Mouse (Mus musculus): ENCODE measurements at regions not wholly inside any gene's neighbourhood (a gene's known extent, or its start where the extent isn't known, plus 50 kb on each side); places are given as distances from the start of the nearest gene placed in this dataset.
A peak's percentile ranks its signal among the peaks of the same experiment; 100 is the strongest.

GRCm38 (mm10) chr12:77991627-77992026, 202.4 kb upstream of the Gm6657 start:
- DNase-seq = no peak

- no peak for DNase-seq
Observed at GRCm38 (mm10) chr12:77994176-77994575, 199.9 kb upstream of the Gm6657 start.

- DNase-seq = no peak
Observed at GRCm38 (mm10) chr12:77997916-77998315, 196.1 kb upstream of the Gm6657 start.

GRCm38 (mm10) chr12:78000401-78000800, 193.6 kb upstream of the Gm6657 start:
- no peak for DNase-seq

- DNase-seq = no peak
Observed at GRCm38 (mm10) chr12:78001846-78002245, 192.2 kb upstream of the Gm6657 start.

GRCm38 (mm10) chr12:78033766-78034165, 160.3 kb upstream of the Gm6657 start:
- DNase-seq = no peak

GRCm38 (mm10) chr12:78046582-78046981, 147.5 kb upstream of the Gm6657 start:
- no peak for DNase-seq

- peak in 1 of 2 experiments; percentile 39 for DNase-seq
Observed at GRCm38 (mm10) chr12:78055956-78056355, 138.1 kb upstream of the Gm6657 start.

GRCm38 (mm10) chr12:78057166-78057565, 136.9 kb upstream of the Gm6657 start:
- DNase-seq = no peak

GRCm38 (mm10) chr12:78059965-78060364, 134.1 kb upstream of the Gm6657 start:
- no peak for DNase-seq

GRCm38 (mm10) chr12:78066024-78066423, 128.0 kb upstream of the Gm6657 start:
- DNase-seq = no peak

GRCm38 (mm10) chr12:78072935-78073334, 121.1 kb upstream of the Gm6657 start:
- no peak for DNase-seq

GRCm38 (mm10) chr12:78074290-78074802, 119.7 kb upstream of the Gm6657 start:
- DNase-seq = no peak

- DNase-seq = no peak
Observed at GRCm38 (mm10) chr12:78077285-78077684, 116.8 kb upstream of the Gm6657 start.

- DNase-seq = no peak
Observed at GRCm38 (mm10) chr12:78082163-78082562, 111.9 kb upstream of the Gm6657 start.

- DNase-seq = no peak
Observed at GRCm38 (mm10) chr12:78086016-78086415, 108.0 kb upstream of the Gm6657 start.

GRCm38 (mm10) chr12:78087921-78088320, 106.1 kb upstream of the Gm6657 start:
- no peak for DNase-seq

- DNase-seq = no peak
Observed at GRCm38 (mm10) chr12:78094471-78094870, 99.6 kb upstream of the Gm6657 start.

- DNase-seq = no peak
Observed at GRCm38 (mm10) chr12:78095352-78095751, 98.7 kb upstream of the Gm6657 start.

GRCm38 (mm10) chr12:78095916-78096315, 98.1 kb upstream of the Gm6657 start:
- DNase-seq = no peak

GRCm38 (mm10) chr12:78097119-78097518, 96.9 kb upstream of the Gm6657 start:
- DNase-seq = no peak

- no peak for DNase-seq
Observed at GRCm38 (mm10) chr12:78097692-78098091, 96.3 kb upstream of the Gm6657 start.

- no peak for DNase-seq
Observed at GRCm38 (mm10) chr12:78098765-78099194, 95.3 kb upstream of the Gm6657 start.

GRCm38 (mm10) chr12:78099761-78100160, 94.3 kb upstream of the Gm6657 start:
- DNase-seq = no peak

- DNase-seq = no peak
Observed at GRCm38 (mm10) chr12:78100756-78101155, 93.3 kb upstream of the Gm6657 start.

Measured in spleen, adult 18-20 months (tissue).